Comparison of ENCODE assay signal across 26 mouse cellular contexts in genomic region chr3:116740963-116741362, GRCm38 (mm10). TPM values are rescaled to one million over a fixed set of nuclear protein-coding genes. Genes with fewer than 3 reads are reported as not detected.
DNase-seq lines count a peak whose midpoint lies in the region; ATAC-seq lines count a peak whose summit lies in the region.
"Had no signal": no experiment of that assay in that cellular context is flagged by ENCODE, and none has a peak within 500 bp of the region (broad histone marks: within the 10 kb centered on the region; RNA-seq: fewer than 3 reads in every experiment).

No protein-coding gene starts in this region.

- H3K4me3 ChIP-seq in heart, embryonic 10.5 days, result no peak overlapping the region
- no peak overlapping the region for H3K4me3 ChIP-seq in heart, embryonic 11.5 days (ENCODE audit: low read depth, low read length)
- H3K4me3 ChIP-seq: embryonic facial prominence, embryonic 13.5 days; embryonic facial prominence, embryonic 15.5 days; erythroblast, embryonic 14.5 days; forebrain, embryonic 10.5 days; forebrain, embryonic 12.5 days had no signal

- no peaks in the 10 kb centered on the region for H3K27me3 ChIP-seq in heart, embryonic 10.5 days (ENCODE audit: insufficient read depth, poor library complexity, severe bottlenecking)
- H3K27me3 ChIP-seq in heart, embryonic 11.5 days (ENCODE audit: control insufficient read depth, insufficient read depth, low read length), result no peaks in the 10 kb centered on the region
- H3K27me3 ChIP-seq: embryonic facial prominence, embryonic 13.5 days; embryonic facial prominence, embryonic 15.5 days; forebrain, embryonic 12.5 days had no signal

- H3K4me1 ChIP-seq in heart, embryonic 10.5 days, result no peaks in the 10 kb centered on the region
- H3K4me1 ChIP-seq in heart, embryonic 11.5 days (ENCODE audit: control insufficient read depth, insufficient read depth, low read length), result no peaks in the 10 kb centered on the region
- H3K4me1 ChIP-seq: embryonic facial prominence, embryonic 13.5 days; embryonic facial prominence, embryonic 15.5 days; forebrain, embryonic 10.5 days; forebrain, embryonic 12.5 days had no signal

- peaks cover 26% of the 10 kb centered on the region for H3K36me3 ChIP-seq in heart, embryonic 10.5 days
- peaks cover 3% of the 10 kb centered on the region; the same call in 1 of the 2 replicates for H3K36me3 ChIP-seq in heart, embryonic 11.5 days (ENCODE audit: control insufficient read depth, insufficient read depth, low read length)

- intact Hi-C loops in gastrocnemius, postnatal 36 days (cut with DNase I), result no loop called here

- H3K27ac ChIP-seq in heart, embryonic 10.5 days, result no peak overlapping the region
- H3K27ac ChIP-seq in heart, embryonic 11.5 days (ENCODE audit: low read depth, low read length), result no peak overlapping the region
- H3K27ac ChIP-seq: embryonic facial prominence, embryonic 13.5 days; embryonic facial prominence, embryonic 15.5 days; forebrain, embryonic 10.5 days; forebrain, embryonic 12.5 days had no signal

- ATAC-seq in heart, embryonic 11.5 days (replicated peaks; ENCODE audit: insufficient number of reproducible peaks, low FRiP score, low TSS enrichment), result no peak
- ATAC-seq: forebrain, embryonic 14.5 days; forebrain, embryonic 16.5 days had no signal

- 71% methylated on average over 9 of the region's 9 CpGs for WGBS in heart, embryonic 10.5 days
- 81% methylated on average over 9 of the region's 9 CpGs for WGBS in heart, embryonic 11.5 days (ENCODE audit: insufficient replicate concordance)

- H3K9ac ChIP-seq in heart, embryonic 11.5 days (ENCODE audit: low read depth, low read length), result no peak overlapping the region
- H3K9ac ChIP-seq: embryonic facial prominence, embryonic 13.5 days; embryonic facial prominence, embryonic 15.5 days; forebrain, embryonic 12.5 days had no signal

- peak; percentile 42 for DNase-seq in heart, embryonic 10.5 days (ENCODE audit: low spot score)
- DNase-seq in testis, postnatal 14 days (ENCODE audit: low spot score), result peak; percentile 46
- DNase-seq in testis, postnatal 10 days (ENCODE audit: low spot score), result no peak
- DNase-seq in gastrocnemius, postnatal 36 days, result no peak
- DNase-seq: adrenal gland, adult 2 months; adrenal gland, postnatal 10 days; adrenal gland, postnatal 25 days; cerebellum, adult 11 months; cerebellum, adult 18-20 months; cerebellum, adult 8-10 months; cerebellum, adult 9-11 months; cerebellum, postnatal 14 days; cerebellum, postnatal 36 days; embryo, embryonic 11 days had no signal

- no peaks in the 10 kb centered on the region for H3K9me3 ChIP-seq in heart, embryonic 10.5 days
- no peaks in the 10 kb centered on the region; the same call in 1 of the 2 replicates for H3K9me3 ChIP-seq in heart, embryonic 11.5 days (replicated peaks; ENCODE audit: control insufficient read depth, low read length)
- H3K9me3 ChIP-seq: embryonic facial prominence, embryonic 13.5 days; embryonic facial prominence, embryonic 15.5 days; forebrain, embryonic 10.5 days; forebrain, embryonic 12.5 days had no signal

- no peak overlapping the region for H3K4me2 ChIP-seq in heart, embryonic 11.5 days
- H3K4me2 ChIP-seq: embryonic facial prominence, embryonic 13.5 days; embryonic facial prominence, embryonic 15.5 days; forebrain, embryonic 12.5 days had no signal

RNA-seq across cellular contexts. Expression of gene Slc35a3, which starts 28.3 kb away (rescaled TPM):
- polyA plus RNA-seq in heart, embryonic 10.5 days (2016; fragmentation: Nextera tagmentation; extraction: Ambion mirVana), result 12.0 and 14.2 TPM in 2 replicates
- polyA plus RNA-seq in heart, embryonic 11.5 days (2014; fragmentation: Nextera tagmentation; extraction: Ambion mirVana), result 13.4 and 15.9 TPM in 2 replicates
- total RNA-seq in gastrocnemius, postnatal 36 days (2021), result 1 to 10 TPM; 5.6 to 7.1 TPM

RNA-seq across cellular contexts. Expression of gene Gm43191, which starts 59.9 kb away (rescaled TPM):
- polyA plus RNA-seq in heart, embryonic 10.5 days (2016; fragmentation: Nextera tagmentation; extraction: Ambion mirVana), result 0.59 TPM in 1 of 2 replicates, not detected in the other
- polyA plus RNA-seq in heart, embryonic 11.5 days (2014; fragmentation: Nextera tagmentation; extraction: Ambion mirVana), result not detected in 2 replicates
- not detected for total RNA-seq in gastrocnemius, postnatal 36 days (2021)
- total RNA-seq: adrenal gland, adult 2 months; adrenal gland, postnatal 10 days; common myeloid progenitor, adult 5-6 weeks had no signal
- polyA plus RNA-seq: adrenal gland, adult 2 months; brain, embryonic 14.5 days; C2C12; embryonic facial prominence, embryonic 11.5 days; embryonic facial prominence, embryonic 13.5 days; embryonic facial prominence, embryonic 15.5 days; erythroblast, embryonic 14.5 days; forebrain, embryonic 12.5 days; forebrain, embryonic 14.5 days; forebrain, embryonic 16.5 days had no signal

Comparison
In these comparisons a context has a peak if more than half of its experiments do, and no peak if none do; other contexts are left out.
1. DNase-seq: peak in heart, embryonic 10.5 days (single experiment) and testis, postnatal 14 days (single experiment); none in testis, postnatal 10 days (single experiment) and gastrocnemius, postnatal 36 days (0 of 2).